Mouse (Mus musculus) right cerebral cortex, postnatal 14 days (tissue): ENCODE results near the gene Vps25.
A peak's percentile ranks its signal among the peaks of the same experiment; 100 is the strongest.

Experiments
- DNase-seq: peaks from one replicate; pipeline ENCODE4 v3.0.0; 2022

Gene Vps25

DNA sequence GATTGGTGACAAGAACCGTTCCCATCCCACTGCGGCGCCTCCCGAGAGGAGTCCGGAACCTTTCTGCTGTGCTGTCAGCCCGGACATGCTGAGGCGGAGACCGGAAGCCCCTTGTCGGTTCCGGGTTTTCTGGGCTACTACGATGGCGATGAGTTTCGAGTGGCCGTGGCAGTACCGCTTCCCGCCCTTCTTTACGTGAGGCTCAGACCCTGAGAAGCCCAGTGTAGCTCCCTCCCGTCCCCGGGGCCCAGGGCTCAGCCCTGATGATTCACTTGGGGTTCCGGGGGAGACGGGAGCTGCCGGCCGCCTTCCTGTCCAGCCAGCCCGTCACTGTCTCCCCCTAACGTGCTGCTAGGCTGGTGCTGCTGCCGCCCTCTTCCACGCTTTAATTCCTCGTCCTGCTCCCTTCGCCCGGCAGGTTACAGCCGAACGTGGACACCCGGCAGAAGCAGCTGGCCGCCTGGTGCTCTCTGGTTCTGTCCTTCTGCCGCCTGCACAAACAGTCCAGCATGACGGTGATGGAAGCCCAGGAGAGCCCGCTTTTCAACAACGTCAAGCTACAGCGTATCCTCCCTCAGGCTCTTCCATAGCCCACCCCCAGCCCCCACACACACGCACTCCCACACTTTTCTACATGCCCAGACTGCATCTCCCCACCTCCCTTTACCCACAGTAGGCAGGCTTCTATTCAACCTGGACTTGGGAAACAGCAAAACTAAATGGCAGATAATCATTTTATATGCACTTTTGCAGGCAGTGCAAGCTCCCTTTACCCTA, at the start of gene Vps25:
Gene Vps25, plus strand, starts transcription at position 95 of the 777 bp plus-strand sequence.
- peak; percentile 86 for DNase-seq

DNA sequence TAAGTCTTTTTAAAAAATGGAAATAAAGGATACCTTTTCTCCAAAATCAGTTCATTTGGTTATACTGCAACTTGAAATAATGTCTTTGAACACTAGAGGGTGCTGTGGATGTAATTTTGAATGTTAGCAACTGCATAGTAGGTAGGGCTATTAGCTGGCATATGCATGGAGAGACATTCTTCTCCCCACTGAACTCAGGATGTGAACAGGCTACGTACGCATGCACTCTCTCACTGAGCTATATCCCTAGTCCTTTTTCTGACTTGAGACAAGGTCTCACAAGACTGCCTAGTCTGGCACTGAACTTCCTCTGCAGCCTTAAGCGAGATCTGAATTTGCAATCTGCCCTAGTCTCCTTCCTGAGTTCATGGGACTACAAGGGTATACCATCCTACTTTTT, 41.5 kb upstream of the Vps25 start:
- no peak for DNase-seq

DNA sequence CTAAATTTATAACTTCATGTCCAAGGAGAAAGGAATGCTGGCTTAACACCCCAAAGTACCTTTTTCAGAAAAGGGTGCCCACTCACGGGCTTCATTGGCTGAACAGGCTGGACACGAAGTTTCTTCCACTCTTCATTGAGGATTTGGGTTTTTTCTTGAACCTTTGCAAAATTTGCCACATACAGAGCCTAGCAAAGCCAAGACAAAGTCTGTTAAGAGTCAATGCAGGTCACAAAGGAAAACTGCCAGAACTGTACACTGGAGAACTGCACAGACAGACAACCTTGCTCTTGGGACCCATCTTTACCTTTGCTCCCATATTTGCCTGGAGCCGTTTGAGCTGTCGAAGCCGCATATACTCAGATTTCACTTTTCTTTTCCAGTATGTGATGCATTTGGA, 36.6 kb upstream of the Vps25 start:
- DNase-seq = no peak

DNA sequence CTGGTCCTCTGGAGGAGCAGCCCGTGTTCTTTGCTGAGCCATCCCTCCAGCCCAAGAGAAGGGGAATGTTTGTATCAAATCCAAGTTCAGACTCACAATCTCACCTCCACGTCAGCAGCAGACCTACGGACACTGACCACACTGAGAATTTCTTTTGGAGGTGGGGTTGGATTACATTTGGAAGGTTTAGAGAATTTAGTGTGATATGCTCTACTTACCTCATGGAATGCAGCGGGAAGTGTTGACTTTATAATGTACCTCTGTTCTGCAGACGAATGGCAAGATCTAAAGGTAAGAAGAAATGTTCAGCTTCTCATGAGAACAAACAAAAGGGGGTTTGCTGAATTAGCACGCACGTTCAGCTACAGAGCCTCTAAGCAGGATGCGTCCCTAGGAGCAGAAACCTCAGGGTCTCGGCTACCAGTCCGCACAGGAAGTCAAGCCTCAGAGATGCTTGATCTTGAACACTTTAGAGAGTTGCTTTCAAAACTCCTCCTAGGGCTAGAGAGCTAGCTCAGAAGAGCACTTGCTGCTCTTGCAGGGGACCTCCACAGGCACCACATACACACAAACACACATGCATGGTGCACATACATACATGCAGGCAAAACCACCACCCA, 35.0 kb upstream of the Vps25 start:
- DNase-seq = no peak

DNA sequence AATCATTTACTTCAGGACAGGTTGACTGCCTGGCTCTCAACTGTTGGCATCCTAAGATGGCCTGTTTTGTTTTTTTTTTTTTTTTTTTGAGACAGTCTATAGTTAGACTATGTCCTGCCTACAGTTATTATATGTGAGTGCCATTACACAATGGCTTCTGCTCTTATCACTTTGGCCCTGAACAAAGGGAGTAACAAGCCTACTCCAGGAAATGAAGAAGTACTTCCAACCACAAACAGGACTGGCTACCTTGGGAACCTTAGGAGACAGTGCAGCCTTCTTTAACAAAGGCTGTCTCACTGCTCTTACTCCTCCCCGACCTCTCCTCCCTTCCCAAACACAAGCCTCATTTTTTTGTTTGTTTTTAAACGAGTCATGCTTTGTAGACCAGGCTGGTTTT, 32.7 kb upstream of the Vps25 start:
- DNase-seq = no peak

DNA sequence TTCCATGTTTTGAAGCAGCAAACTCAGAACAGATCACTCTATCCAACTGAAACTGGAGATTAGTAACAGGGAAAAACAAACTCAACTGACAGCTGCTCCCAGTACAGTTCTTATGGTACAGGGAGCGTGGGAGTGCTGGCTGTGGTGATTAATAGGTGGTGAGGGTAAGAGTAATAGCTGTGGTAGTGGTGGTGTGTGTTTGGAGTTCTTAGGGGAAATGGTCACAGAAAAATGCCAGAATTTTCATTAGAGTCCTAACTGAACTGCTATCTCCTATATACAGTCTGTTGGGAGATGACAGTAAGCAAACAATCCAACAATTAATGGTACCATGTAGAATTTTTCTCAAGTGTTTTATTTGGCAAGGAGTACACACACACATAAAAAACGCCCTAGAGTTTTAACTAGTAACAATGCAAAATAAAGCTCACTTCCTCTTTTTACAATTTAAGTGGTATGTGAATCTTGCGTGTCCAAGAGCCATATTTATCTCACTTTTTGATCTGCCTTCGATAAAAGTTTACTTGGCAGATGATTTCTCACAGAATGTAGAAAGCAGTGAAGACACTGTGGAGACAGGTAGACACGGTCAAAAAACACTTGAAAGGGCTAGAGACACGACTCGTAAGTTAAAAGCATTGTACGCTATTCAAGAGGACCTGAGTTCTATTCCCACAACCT, 32.1 kb upstream of the Vps25 start:
- DNase-seq = no peak

DNA sequence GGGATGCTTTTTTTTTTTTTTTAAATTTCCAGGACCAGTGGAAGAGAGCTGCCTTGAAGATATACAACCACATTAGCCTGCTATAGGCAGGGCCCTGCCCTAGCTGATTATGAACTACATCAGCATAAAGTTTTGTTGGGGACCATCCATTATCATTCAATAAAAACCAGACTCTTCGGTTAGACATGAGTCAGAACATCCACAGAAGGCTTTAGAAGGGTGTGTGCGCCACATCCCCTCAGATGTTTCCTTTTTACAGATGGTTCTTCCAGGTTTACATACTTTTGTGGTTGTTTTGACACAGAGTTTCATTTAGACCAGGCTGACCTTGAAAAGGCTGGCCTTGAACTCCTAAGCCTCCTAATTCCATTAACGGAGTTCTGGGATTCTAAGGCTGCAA, 29.2 kb upstream of the Vps25 start:
- DNase-seq = no peak

DNA sequence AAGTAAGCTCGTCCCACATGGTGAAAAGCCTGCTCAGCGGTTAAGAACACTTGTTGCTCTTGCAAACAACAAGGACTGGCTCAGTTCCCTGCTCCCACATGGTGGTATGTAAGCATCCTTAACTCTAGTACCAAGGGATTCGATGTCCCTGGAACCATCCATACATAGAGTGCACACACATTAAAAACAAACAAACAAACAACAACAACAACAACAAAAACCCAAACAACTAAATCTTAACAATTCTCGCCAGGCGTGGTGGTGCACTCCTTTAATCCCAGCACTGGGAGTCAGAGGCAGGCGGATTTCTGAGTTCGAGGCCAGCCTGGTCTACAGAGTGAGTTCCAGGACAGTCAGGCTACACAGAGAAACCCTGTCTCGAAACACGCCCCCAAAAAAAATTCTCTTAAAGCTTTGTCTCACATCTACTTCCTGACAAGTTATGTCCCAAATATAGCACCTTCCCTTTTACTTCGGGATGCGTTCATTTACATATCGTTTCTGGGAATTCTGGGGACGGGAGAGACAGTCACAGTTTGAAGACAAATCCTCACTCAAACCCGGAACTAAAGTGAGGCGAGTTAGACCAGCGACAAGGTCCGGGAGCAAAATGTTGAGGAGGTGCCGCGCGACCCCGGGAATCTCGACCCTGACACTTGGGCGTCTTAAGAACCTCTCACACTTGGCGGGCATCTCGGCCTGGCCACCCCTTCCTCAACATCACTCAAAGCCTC, 28.0 kb upstream of the Vps25 start:
- no peak for DNase-seq

DNA sequence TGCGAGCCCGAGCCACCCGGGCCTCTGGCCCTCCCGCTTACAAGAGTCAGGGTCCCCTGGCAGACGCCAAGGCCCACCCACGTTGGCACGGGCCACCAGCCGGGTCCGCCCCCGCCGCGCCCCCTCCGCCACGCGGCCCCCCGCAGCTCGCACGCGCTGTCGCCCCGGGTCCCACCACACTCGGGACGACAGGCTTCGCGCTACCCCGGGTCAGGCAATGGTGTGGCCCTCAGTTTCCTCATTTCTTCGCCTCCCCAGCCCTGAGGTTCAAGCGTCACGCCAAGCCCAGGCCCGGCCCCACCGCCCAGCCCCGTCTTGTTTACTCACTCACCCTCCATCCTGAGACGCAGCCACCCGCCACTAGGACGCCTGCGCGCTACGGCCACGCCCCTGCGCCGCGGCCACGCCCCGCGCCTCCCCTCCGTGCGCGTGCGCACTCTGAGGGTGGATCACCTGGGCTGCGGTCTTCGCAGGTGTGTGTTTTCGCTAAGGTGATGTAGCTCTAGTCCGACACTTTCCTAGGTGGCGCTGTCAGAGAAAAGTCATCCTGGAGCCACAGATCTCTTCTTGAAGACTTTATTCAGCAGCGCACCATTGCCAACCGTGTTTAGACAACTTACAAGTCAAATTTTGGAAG, 27.3 kb upstream of the Vps25 start, which contains the start of gene Ezh1:
Gene Ezh1, minus strand, starts transcription at position 399 of the 637 bp plus-strand sequence.
- DNase-seq = peak; percentile 82

DNA sequence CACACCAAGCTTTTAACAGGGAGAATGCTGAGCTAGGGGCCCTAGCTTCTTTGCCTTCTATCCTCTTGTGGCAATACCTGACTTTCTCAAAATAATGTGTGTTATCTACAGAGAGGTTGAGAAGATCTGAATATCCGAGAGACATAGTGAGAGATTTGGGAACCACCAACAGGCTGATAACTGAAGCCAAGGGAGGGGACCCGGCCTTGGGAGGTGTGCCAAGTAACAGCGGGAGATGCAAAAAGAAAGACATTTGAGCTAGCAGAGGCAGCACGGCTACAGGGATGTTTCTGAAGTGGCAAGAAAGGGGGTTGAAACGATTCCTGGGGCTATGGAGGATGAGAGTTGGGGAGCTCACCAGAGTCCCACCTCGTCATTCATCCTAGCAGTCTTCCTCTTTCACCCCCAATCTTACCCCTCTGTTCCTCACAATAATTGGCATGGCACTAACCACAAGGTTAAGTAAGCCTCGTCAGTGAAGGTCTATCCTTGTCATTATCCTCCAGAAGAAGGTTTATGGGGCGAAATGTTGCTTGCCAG, 24.1 kb upstream of the Vps25 start:
- no peak for DNase-seq

DNA sequence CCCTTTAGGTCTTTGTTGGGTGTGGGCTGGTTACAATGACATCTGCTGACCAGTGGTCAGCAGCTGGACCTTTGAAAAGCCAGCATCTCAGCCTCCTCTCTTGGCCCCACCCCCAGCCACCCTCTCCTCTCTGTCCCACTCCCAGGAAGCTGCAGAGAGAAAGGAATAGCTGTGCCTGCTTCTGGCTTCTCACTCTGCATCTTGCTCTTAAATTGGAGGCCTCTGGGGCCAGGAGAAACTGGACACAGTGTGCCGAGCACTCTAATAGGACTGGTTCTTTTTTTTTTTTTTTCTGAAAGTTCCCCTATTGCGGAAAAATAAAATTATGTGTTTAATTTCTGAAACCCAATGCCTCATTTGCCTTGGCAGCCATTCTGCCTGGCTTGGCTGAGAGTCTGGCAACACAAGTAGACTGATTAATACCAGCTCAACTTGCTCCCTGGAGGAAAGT, 23.4 kb upstream of the Vps25 start:
- no peak for DNase-seq

DNA sequence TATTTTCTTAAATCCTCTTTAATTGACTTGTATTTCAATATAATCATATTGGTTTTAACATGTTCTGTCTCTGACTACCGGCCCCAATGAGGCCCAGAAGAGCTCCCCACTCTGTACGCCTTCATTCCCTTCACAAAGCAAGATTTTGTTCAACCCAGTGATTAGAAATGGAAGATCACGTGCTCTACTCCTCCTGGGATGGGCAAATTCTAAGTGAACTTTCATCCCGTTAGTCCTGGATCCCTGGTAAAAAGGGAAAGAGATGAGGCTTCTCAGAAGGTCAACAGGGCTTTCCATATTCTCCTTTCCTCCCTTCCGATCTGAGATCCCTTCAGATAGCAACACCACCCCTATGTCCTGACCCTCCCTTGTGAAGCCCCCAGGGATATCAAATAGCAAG, 23.0 kb upstream of the Vps25 start:
- no peak for DNase-seq

DNA sequence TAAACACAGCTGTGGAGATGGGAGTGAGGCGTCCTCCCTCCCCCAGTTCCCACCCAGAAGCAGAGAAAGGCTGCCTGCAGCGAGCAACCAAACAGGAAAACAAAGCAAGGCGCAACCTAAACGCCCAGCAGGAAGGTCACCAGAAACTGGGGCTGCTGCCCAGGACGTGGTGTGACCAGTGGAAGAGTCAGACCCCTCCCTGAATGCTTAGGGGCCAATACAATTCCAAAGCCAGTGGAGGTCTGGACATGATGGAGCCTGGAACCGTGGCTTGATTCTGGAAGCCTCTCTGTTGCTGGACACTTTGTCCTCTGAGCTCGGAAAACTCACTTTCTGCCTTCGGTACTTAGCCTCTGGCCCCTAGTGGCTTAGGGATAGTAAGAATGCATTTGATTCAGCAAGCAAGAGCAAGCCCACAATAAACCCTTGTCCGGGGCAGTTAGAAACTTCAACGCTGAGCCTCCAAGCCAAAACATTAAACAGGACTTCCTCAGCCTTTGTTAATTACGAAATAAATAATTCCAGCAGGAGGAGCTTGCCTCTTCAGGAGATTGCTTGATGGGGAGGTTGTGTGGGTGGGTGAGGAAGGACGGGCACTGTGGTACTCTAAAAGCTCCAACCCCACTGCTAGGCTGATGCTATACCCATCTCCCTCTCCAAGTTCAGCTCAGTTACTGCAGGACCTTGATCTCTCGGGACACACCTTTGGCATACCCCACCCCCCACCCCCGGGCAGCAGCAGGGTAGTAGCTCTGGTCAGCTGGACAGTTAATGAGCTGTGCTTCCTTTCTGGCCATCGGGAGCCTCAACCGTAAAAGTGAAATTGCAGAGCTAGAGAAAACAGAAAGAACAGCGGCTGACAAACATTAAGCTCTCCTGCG, 22.3 kb upstream of the Vps25 start:
- DNase-seq = no peak

DNA sequence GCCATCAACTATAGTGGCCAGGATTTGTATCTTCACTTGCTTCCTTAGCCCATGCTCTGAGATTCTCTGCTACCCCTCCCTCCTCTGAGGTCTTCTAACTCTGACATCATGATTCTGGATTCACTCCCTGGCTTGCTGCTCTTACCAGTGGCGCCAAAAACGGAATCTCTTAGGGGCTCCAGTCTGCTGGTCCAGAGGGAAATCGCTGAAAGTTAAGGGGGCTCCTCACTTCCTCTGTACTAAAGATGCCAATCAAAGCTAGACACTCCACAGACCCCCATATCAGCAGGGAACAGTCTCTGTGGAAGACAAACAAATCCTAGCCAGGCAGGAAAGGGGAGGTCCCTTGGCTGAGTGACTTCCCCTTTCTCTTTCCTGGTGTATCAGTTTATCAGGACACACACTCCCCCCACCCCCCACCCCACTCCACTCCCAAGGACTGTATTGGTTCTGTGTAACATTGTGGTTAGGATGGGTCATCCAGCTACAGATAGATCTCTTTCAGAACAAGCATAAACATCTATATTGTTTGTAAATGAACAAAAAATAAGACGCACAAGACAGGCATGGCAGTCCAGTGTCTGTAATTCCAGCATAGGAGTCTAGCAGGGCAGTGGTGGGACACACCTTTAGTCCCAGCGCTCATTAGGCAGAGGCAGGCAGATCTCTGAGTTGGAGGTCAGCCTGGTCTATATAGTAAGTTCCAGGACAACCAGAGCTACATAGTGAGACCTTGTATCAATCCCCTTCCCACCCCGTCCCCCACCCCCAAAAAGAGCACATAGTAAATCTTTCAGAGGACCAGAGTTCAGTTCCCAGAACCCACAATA, 21.3 kb upstream of the Vps25 start:
- no peak for DNase-seq

DNA sequence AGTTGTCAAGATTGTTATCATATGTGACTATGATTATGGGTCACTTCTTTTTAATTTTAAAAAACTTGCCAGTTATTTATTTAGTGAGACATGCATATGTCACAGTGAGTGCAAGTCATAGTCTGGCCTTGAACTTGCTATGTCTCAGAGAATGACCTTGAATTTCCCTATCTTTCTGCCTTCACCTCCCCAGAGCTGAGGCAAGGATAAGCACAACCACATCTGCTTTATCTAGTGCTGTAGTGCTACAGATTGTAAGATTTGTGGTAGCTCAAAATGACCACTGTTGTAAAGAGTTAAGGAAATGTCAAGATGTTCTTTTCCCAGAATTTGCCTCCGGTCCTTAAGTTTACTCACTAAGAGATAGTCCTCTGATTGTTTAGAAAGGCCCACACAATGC, 20.3 kb upstream of the Vps25 start:
- DNase-seq = no peak

DNA sequence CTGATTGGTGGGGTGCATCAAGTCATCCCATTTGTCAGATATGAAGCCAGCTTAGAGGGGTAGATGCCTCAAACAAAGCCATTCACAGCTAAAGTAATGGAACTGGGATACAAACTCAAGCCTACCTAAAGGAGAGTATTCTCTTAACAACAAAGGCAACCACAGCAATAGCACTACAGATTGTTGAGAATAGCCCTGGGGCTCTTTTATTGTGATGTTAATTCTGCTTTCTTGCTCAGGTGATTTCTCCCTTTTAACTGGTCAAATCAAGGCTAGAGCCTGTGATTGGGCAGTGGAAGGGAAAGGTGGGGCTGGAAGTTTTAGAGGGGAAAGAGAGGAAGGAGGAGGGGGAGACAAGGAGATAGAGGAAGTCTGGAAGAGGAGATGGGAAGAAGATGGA, 19.4 kb upstream of the Vps25 start:
- no peak for DNase-seq

DNA sequence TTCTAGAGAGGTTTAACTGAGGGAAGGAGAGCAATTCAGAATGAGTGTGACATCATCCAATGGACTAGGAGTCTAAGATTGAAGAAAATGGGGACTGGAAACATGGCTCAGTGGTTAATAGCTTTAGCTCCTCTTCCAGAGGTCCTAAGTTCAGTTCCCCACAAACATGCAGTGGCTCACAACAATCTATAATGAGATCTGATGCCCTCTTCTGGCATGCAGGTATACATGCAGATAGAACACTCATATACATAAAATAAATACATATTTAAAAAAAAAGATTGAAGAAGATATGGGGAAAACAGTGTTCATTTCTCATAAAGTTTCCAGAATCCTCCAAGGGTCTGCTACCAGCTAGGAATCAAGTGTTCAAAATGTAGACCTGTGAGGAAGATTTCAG, 18.1 kb upstream of the Vps25 start:
- no peak for DNase-seq

DNA sequence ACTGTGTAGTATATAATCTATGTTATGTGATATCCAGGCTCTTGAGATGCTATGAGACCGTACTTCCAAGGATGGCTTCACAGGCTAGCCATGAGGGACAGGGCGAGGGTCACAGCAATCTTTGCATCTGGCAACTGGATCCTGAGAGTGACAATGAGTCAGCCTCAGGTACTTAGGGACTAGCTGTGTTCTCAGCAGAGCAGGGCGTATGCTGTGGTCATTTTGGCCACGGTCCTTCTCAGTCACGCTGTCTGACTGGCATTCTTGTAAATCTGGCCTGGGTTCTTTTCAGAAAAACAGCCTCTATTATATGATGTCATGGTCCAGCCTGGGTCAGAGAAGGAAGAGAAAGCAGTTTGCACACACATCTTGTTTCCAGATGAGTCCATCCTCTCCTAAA, 16.7 kb upstream of the Vps25 start:
- no peak for DNase-seq

DNA sequence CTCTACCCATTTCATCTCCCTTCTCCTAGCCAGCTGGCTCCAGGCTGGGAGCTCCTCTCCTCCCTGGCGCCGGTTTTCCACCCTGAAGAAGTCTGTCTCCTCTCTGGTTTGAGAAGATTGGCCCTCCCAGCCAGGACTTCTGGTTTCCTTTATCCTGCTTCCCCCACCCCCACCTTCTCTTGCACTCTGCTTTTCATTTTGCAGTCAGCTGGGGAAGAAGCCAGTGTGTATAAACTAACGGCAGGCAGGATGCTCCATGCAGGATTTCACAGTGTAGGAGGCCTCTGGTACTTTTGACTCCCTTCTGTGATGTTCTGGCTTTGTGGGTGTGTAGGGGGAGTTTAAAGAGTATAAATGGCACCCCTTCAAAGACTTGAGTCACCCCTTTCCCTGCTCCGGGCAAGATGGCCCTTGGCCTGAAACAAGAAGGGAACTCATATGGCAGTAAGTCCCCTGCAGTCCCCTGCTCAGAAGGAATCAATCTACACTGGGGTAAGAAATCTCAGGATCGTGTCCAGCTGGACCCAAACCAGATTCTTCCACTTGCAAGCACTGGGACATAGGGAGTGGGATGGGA, 15.3 kb upstream of the Vps25 start:
- no peak for DNase-seq

DNA sequence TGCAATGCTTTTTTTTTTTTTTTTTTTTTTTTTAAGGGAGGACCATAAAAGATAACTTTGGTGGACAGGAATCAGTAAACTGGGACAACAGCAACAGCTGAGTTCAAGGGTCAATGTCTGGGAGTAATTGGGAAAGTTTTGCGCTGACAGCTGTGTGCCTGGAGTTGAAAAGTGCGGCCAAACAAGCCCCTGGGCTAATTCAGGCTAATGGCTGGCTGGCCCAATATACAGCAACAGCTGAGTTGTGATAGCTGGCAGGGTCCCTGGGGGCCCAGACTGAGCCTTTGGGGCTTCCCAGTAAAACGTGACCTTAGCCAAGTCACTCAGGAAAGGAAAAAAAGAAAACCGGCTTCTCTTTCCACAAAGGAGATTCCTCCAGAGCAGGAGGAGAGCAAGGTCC, 8.4 kb upstream of the Vps25 start:
- DNase-seq = no peak
